Mouse (Mus musculus) megakaryocyte-erythroid progenitor cell, adult 5-6 weeks (primary cell): ENCODE measurements at regions not wholly inside any gene's neighbourhood (a gene's known extent, or its start where the extent isn't known, plus 50 kb on each side); places are given as distances from the start of the nearest gene placed in this dataset.

Experiments used
- ATAC-seq: replicated peaks from 2 replicates; pipeline ENCODE4 v1.8.0; 2016; ENCODE audit warnings: mild to moderate bottlenecking, inconsistent platforms; ENCODE audit not compliant: severe bottlenecking, poor library complexity, low FRiP score, low TSS enrichment

DNA sequence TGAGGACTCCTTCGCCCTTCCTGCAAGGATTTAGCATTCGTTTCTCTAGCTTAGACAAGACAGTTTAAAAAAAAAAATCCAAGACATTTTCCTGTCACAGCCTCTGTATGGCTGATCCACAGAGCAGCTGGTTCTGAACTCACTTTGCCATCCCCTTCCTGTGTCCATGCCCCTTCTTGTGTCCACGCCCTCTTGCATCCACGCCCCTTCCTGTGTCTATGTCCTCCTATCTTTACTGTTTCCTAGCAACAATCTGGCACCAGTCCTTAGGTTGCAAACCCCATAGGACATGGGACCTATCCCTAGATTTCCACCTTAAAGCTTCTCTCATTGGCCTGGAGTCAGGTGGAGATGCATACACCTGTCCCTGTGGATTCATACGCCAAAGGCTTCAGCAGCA lies 264.8 kb downstream of the Agtpbp1 start:
- ATAC-seq, result no peak

DNA sequence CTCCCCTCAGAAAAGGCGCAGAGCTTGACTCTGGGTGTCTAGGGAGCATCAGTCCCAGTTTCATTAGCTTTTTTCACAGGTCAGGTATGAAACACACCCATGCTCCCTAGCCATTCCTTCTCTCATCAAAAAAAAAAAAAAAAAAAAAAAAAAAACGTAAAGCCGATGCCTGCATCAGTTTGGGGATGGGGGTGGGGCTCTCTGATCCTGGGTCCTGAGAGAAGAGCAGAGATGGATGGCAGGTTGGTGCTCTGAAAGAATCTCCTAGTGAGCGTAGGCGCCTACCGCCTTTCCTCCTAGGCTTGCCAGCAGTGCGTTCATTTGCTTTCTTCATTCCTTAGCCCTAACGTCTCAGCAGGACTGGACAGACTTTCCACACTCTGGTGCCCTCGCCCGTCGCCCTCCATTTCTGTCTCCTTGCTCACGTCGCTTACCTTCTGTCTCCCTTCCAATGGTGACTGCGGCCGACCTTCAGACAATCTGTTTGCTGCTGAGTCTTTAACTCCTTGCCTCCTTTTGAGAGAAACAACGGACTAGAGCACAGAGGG lies 267.5 kb downstream of the Agtpbp1 start:
- no peak for ATAC-seq

DNA sequence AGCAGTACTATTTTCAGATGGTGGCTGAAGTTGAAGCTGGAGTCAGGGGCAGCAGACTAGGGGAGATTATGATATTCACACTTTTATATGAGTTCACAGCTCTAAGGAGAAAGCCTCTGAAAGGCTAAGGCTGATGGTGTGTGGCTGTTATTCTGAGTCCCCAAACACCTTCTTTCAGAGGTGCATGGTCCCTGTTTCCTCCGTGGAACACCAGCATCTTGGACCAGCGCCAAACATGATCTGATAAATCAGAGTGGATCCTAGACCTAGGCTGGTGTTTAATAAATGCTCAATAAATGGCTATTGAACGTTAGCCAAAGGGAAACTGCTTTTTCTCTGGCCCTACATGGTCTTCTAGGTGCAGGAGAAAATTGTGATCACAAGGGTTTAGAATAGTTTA lies 269.2 kb downstream of the Agtpbp1 start:
- no peak for ATAC-seq

DNA sequence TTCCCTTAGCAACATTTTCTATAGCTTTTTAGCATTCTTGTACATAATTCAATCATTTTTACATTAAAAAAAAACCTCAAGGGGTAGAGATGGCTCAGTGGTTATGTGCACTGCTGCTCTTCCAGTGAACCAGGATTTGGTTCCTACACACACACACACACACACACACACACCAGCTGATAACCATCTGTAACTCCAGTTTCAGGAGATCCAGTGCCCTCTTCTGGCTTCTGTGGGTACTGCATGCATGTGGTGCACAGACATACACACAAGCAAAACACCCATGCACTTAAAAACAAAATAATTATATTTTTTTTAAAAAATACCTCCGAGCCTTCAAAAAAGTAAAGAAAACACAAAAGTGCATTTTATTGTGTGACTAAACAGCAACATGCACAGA lies 270.6 kb downstream of the Agtpbp1 start:
- no peak for ATAC-seq

DNA sequence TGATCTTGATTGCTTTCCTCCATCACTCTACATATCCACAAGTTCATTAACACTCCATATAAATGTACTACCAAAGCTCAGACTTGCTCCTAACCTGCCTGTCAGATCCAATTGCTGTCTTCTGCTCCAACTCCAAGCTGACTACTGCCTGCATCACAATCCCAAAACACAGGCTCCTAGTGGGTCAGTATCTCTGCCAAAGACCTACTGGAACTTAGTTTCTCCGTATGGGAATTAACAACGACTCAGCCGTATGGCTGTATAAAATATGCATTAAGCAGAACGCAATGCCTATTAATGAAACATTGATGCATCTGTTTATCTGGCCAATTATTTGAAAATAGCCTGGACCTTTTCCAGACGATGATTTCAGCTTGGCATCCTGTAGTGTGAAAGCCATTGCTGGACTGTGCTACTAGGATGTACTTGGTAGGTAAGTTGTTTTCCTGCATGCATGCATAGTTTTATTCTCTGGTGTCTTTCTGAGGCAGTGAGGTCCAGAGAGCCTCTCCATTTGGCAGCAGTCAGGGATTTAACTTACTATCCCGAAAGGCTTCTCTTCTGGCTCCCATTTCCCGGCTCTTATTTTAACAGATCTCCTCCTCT lies 271.2 kb downstream of the Agtpbp1 start:
- no peak for ATAC-seq

DNA sequence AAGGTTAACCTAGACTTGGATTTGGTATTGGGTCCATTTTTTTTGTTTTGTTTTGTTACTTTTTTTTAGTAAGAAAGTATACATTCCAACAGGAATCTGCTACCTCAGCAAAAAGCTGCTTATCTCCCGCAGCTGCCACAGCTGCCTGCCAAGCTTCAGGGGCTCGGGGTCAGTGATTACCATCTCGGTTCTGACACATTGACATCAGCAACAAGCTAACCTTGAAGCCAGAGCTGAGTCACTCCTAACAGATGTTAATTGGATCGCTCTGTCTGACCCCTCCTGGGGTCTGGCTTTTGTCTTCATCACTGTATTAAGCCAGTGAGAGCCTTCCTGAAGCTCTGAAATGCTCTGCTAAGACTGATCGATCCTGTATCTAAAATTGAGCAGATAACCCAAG lies 292.1 kb downstream of the Agtpbp1 start:
- ATAC-seq, result no peak

DNA sequence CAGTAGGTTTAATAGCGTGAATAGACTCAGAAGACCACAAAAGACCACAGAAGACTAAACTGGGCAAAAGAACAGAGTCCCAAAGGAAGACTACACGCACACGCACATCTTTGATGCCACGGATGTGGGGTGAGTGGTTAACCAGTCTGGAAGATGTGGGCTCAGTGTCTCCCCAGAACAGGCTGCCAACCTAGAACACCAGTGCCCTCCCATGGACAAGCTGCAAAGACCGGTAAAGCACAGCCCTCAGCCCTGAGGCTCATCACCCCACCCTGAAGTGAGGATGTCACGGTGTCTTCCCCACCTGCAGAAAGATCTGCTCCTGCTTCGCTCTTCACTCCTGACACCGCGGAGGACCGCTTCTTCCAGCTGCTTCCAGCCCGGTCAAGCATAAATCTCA lies 295.9 kb downstream of the Agtpbp1 start:
- ATAC-seq, result no peak

DNA sequence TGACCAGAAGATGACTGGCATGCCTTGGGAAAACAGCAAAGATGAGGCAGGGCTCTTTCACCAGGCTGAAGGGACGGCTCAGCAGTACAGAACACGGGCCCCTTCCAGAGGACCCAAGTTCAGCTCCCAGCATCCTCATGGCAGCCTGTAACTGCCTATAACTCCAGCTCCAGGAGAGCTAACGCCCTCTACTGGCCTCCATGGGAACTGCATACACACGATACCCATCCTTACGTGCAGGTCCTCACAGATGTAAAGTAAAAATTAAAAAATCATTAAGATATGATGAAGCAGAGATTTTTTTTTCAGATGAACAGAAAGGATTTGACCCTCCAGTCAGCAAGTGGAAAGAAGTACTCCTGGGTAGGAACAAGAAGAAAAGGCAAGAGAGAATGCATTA lies 303.8 kb downstream of the Agtpbp1 start:
- ATAC-seq, result no peak

DNA sequence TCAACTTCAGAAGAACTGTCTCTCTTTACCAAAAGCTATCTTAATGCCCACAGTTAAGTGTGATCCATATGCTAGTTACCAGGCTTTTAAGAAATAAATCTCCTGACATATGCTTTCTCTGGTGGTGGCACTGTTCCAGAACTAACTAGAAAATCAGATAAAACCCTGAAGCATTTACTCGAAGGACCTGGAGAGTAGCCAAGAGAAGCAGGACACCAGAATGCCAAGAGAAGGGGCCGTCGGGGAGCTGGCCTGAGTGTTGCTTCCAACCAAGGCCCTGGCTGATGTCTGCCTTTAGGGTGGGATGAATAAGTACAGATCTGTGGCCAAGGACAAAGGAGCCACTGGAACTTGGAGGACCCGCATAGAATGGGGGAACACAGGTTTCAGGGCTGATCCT lies 305.9 kb downstream of the Agtpbp1 start:
- ATAC-seq, result no peak

DNA sequence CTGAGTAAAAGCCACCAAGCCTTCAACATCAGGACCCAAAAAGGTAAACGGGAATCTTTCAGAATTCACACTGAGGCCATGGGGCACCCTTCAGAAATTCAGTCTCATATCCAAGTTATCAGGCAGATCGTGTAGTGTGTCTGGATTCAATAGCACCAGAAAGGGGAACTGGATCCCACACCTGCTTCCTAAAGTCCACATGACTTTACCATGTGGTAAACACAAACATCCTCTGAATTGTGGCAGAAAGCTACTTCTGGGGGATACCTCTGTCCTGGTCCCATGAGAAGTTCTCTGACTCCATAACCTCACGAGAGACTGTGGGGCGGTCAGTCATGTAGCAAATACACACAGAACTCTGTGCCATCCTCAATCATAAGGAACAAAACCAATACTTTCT lies 313.4 kb downstream of the Agtpbp1 start:
- ATAC-seq, result no peak

DNA sequence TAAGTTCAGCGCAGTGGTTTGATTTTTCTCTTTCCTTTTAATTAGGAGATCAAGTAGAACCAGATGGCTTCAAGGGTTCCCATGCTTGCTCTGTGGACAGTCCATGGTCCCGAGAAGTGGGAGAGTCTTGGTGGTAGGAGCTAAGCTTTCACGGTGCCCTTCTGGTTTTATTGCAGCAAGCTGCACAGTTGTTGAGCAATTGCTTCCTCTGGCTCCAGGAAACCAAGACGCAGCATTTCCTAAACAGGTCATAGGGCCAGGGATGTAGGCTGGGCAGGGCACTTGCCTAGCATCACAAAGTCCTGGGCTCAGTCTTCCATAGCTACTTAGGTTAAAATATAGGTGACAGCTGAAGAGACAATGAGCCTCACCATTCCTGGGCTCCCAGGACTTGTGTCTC lies 318.2 kb downstream of the Agtpbp1 start:
- ATAC-seq, result no peak

DNA sequence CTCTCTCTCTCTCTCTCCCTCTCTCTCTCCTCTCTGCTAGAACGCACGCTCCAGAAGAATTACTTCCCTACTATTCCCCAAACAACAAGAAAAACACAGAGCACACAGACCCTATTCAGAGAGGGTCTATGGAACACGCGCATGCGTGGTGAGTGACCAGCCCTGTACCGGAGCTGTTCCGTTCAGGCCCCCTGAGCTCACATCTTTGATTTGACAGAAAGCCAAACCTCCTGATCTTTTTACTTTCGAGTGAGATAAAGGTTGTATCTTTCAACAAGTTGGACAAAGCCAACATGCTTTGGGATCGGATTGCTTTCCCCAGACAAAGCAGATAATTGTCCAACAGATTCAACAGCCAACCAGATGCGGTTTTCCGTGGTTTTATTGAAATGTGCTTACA lies 320.9 kb downstream of the Agtpbp1 start:
- no peak for ATAC-seq

DNA sequence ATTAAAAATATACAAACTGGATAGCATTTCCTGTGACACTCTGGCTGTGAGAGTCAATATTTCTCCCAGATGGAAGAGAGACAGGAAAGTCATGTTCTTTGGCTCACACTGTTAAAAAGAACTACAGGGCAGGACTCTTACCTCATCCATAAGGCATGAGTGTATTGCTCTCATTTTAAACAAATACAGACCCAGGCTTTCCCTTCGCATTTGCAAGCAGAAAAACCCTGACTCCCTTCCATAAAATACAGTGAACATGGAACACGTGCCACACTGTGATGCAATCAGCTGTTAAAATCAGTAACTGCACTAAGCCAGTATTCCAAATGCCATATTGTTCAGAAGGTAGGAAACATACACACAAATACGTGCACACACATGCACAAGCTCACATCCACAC lies 323.1 kb downstream of the Agtpbp1 start:
- no peak for ATAC-seq

DNA sequence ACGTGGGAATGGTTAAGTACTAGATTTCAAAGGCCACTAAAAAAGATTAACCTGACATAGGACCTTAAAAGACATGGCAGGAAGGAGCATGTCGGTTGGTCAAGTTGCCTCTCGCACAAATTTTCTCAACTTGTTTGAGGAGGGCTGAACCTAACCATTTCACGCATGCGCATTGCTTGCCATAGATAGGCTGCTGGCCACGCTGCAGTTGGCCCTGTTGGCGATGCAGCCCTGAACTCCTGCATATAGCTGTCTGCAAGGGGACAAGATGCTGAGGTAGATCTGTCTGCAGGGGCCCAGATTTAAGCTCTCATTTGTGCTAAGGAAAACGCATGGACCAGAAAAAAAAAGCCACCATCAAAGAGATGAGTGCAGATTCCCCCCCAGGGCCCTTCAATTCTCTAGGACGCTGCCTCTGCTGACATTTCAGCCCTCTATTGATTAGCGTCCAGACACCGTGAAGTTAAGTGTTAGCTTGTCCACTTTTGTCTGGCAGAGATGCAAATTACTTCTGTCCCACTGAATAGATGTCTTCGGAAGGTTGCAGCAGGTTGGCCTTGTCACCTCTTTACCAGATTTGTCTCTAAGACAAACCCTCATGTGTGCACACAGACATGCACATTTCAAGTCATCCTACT lies 329.1 kb downstream of the Agtpbp1 start:
- ATAC-seq, result no peak

DNA sequence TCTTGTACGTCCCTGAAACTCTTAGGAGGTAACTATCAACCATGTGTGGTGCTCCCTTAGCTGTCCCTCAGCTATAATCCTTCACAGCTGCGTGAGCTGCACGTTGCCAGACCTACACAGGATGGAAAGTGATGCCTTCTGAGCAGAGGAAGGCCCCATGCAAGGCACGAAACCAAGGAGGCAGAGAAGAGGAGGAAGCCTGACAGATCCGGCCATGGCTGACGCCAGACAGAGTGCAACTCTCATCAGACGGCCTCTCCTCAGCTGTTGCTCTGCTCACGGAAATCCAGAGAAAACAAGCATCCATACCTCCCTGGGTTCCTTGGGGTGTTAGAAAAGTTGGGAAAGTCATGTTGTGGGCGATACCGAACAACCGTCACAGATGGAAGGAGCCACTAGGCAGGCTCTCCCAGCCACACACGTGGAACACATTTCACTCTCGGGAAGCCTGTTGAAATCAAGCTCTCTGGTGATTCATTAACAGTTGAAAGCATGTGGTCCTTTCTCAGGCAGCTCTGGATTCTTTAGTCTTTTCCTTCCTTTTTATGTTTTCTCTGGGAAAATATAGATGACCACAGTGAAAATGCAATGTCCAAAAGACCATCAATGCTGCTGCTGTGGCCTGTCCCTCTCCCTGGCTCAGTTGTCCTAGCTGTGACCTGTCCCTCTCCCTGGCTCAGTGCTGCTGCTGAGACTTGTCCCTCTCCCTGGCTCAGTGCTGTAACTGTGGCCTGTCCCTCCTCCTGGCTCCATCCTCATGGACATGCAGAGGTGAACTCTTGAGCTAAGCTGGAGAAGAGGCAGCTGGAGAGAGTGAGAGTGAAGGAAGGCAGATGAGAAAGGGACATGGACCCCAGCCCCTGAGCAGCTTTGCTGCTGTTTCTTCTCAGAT lies 331.1 kb downstream of the Agtpbp1 start:
- ATAC-seq, result no peak

DNA sequence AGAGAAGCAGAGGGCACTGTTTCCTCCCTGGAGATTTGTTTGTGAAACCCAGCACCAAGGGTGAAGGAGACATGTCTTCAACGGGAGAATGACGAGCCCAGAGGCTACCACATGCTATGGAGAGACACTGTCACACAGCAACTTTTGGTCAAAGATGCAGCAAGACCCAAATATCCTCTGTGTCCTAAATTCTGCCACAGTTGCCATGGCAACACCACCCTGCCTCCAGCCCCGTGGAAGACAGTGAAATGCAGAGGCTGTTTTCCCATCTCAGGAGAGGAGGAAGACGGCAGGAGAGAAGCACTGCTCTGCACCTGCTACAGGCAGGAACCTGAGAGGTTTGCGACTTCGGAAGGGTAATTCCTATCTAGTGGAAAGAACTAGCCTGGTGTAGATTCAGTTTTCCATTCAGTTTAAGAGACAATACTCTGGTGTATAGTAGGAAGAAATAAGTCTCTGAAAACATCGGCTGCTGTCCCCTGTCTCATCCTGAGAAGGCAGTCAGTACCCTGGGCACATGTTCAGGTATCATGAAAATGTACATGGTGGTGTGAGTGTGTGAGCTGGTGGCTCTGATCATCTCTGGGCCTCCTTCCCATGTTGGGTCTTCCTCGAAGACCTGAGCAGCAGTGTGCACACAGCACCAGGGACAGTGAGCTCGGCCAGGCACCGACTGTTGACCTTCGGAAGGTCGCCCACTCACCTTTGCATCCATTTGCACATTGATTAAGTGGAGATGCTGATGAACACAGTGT lies 333.6 kb downstream of the Agtpbp1 start:
- ATAC-seq, result no peak

DNA sequence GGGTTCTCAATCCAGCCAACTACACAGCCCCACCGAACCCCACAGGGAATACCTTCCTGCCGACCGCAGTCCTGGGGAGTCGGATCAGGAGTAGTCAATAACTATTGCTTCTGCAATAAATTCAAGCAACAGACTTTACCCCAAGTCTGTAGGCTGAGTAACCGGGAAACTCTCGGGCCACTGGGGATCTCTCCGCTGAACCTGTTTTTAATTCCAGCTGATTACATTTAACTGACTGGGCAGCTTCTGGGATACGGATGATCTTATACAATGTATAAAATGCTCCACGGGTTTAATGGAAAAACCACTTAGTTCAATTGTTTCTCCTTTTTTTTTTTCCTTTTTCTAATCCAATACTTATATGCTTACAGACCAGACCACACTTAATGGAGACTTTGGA lies 336.6 kb downstream of the Agtpbp1 start:
- no peak for ATAC-seq

DNA sequence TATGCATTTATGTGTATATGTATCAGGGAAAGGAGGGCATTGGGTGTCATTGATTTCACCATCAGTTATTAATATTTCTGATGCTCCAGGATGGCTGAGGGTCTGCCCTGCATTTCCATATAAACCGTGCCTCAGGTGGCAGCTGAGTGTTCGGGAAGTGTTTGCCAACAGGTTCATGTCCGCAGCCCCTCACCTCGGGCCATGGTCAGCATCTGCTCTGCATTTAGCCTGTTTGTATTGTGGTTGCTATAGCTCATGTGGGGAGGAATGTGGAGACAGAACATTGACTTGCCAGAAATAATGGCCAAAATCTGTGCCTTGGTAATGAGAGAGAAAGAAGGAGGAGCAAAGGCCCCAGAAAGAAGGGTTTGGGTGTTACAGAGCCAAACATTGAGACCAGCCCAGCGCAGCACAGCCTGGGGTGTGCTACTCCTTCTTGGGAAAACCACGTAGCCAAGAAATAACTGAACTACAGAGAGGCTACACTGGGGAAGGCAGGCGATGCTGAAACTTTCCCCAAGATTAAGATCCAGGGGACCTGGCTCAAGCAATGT lies 338.0 kb downstream of the Agtpbp1 start:
- ATAC-seq, result no peak

DNA sequence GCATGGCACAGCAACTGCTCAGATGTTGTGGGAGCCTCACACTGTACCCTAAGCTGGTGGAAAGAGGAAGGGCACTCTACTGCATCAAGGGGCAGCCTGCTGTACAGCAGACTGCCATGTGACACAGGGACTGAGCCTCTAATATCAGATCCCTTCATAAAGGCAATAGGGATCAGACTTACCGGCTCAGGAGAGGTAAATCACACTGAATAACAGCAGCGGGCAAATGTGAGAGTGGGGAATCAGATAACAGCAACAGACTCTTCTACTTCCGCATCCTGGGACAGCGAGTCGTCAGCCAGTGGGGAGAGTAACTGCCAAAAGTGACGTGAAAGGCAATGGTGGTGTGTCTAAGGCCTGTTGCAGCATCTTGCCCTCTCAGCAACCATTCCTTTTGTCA lies 339.0 kb downstream of the Agtpbp1 start:
- ATAC-seq, result peak; percentile 70; the same call in 1 of the 2 replicates

DNA sequence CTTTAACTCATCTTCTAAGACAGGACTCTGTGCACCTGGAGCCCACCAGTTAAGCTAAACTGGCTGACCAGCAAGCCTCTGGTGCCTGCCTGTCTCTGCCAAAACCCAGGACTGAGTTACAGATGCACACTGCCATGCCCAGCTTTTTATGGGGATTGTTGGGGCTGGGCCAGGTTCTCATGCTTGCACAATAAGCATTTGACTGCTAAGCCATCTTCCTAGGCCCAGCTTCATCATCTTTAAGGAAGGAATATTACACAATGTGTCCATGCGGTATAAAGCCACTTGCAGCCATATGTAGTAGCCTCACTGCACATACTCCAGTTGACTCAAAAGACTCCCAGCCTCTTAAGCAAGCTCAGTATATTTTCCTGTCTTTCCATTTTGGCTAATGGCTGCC lies 340.4 kb downstream of the Agtpbp1 start:
- ATAC-seq, result no peak
